Mouse (Mus musculus): ENCODE measurements around the gene Lamtor1. TPM values are rescaled to one million over a fixed set of nuclear protein-coding genes. Genes with fewer than 3 reads are reported as not detected.

The Lamtor1 gene
- total and polyA plus RNA-seq, 2 experiments from 2014 or later = 130 to 181 TPM

DNA sequence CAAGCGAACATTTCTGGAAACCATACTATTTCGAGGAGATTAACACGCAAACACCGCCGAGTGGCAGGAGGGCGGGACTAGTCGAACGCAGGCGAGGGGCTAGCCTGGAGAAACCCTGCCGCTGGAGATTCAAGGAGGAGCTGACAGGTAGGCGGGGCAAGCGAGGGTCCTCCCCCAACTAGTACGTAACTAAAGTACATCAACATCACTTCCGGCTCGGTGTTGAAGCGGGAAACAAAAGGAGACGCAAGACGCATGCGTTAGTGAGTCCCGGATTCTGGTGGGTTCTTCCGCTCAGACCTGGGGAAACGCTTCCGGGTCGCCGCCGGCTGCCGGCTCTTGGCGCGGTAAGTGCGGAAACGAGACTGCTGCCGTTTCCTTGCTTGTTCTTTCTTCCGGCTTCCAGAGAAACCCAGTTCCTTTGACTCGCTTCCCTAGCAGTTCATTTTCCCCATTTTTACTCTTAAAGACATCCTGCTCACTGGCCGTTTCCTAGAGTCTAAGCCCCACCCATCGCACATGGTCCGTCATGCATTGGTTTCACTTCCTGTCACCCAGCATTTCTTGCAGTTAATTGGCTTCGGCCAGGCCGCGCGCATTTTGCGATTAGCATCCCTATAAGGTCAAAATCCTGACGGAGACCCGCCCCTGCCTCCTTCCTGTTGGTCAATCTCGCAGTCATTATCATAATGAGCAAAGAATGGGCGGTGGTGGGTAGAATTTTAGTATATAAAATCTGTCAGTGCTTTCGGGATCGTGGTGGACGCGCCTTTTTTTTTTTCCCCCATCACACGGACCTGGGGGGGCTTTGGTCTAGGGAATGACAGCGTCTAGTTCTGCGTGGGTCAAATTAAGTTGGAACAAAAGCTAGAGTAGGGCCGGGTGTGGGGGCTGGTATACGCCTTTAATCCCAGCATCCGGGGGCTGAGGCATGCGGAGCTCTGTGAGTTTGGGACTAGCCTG is 9.3 kb upstream of the Lamtor1 start:
- under 1% methylated on average over 57 of the region's 57 CpGs for WGBS
- Histone ChIP-seq H3K4me2 (ENCODE audit: low read depth, low read length) (peak overlapping the region; percentile 61), H3K27ac (peak overlapping the region; percentile 92), H3K9ac (replicated peaks; ENCODE audit: low read length) (peak overlapping the region; percentile 57), H3K9me3 (ENCODE audit: low read length) (no peaks in the 10 kb centered on the region), H3K36me3 (ENCODE audit: insufficient read depth, low read length) (no peaks in the 10 kb centered on the region), H3K4me1 (ENCODE audit: insufficient read depth, low read length) (no peaks in the 10 kb centered on the region), H3K4me3 (ENCODE audit: low read length) (peak overlapping the region; percentile 56), H3K27me3 (ENCODE audit: insufficient read depth, low read length) (no peaks in the 10 kb centered on the region)
- ATAC-seq = peak; percentile 98
- DNase-seq (ENCODE audit: low spot score) = peak; percentile 99
- TF ChIP-seq CTCF (IDR thresholded peaks at IDR 0.05; ENCODE audit: low read depth) = no peak

DNA sequence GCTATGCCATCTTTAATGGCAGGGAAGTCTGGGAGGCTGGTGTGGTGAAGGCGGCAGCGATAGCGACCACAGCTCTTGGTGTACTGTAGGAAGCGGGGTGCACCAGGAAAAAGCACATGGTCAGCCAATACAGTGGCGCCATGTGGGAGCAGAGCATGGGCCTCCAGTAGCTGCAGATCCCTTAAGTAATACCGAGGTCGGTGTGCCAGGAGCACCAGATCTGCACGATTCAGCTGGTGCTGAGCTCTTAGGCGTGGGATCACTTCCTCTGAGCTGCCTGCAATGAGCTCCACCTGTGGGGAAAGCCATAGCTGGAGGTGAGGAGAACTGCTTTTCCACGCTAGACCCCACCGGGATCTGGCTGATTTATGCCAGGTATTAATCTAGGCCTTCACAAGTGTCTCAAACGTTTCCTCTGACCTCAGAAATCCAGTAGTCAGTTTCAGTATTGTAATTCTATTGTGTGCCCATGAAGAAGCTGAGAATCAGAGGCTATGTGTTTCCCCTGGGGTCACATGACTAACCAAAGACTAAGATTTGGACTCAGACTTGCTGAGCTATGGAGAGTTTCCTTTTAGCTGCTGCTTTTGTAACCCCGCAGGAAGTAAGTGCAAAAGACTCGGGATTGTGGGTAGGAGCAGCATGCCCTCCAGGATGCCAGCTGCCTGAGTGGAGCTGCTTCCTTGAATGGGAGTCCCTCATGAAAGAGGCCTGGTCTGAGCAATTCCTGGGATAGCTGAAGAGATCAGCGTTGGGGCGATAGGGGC is 5.2 kb upstream of the Lamtor1 start:
- H3K27ac ChIP-seq = no peak overlapping the region
- H3K27me3 ChIP-seq (ENCODE audit: insufficient read depth, low read length) = no peaks in the 10 kb centered on the region
- H3K9me3 ChIP-seq (ENCODE audit: low read length) = no peaks in the 10 kb centered on the region
- no peaks in the 10 kb centered on the region for H3K36me3 ChIP-seq (ENCODE audit: insufficient read depth, low read length)
- H3K9ac ChIP-seq (replicated peaks; ENCODE audit: low read length) = no peak overlapping the region
- TF ChIP-seq CTCF (IDR thresholded peaks at IDR 0.05; ENCODE audit: low read depth) = no peak
- no peak for DNase-seq (ENCODE audit: low spot score)
- no peak for ATAC-seq
- H3K4me1 ChIP-seq (ENCODE audit: insufficient read depth, low read length) = no peaks in the 10 kb centered on the region; the same call in 1 of the 2 replicates
- H3K4me3 ChIP-seq (ENCODE audit: low read length) = no peak overlapping the region
- H3K4me2 ChIP-seq (ENCODE audit: low read depth, low read length) = no peak overlapping the region
- WGBS = 93% methylated on average over 16 of the region's 16 CpGs

DNA sequence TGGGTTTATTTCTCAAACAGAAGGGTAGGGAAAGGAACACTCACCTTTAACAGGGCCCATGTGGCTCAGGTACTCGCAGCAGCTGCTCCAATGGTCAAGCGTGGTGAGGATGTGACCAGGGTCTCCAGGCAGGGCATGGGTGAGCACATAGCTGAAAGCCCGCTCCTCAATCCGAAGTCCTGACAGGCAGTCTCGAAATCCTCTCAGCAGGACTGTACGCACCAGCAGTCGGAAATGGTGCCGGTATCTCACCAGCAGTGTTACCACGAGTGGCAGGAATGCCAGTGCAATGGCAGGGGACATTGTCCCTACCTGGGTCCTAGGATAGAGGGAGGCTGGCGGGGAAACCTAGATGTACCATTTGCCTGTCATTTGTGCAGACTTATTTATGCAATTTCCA is 3.7 kb upstream of the Lamtor1 start:
- no peak for TF ChIP-seq CTCF (IDR thresholded peaks at IDR 0.05; ENCODE audit: low read depth)
- H3K4me3 ChIP-seq (ENCODE audit: low read length) = no peak overlapping the region
- no peak overlapping the region for H3K27ac ChIP-seq
- ATAC-seq (no peak), DNase-seq (ENCODE audit: low spot score) (no peak)
- 92% methylated on average over 10 of the region's 10 CpGs for WGBS
- no peaks in the 10 kb centered on the region for H3K9me3 ChIP-seq (ENCODE audit: low read length)
- no peak overlapping the region for H3K4me2 ChIP-seq (ENCODE audit: low read depth, low read length)
- no peaks in the 10 kb centered on the region; the same call in 1 of the 2 replicates for H3K4me1 ChIP-seq (ENCODE audit: insufficient read depth, low read length)
- H3K36me3 ChIP-seq (ENCODE audit: insufficient read depth, low read length) = no peaks in the 10 kb centered on the region
- no peaks in the 10 kb centered on the region for H3K27me3 ChIP-seq (ENCODE audit: insufficient read depth, low read length)
- no peak overlapping the region for H3K9ac ChIP-seq (replicated peaks; ENCODE audit: low read length)

DNA sequence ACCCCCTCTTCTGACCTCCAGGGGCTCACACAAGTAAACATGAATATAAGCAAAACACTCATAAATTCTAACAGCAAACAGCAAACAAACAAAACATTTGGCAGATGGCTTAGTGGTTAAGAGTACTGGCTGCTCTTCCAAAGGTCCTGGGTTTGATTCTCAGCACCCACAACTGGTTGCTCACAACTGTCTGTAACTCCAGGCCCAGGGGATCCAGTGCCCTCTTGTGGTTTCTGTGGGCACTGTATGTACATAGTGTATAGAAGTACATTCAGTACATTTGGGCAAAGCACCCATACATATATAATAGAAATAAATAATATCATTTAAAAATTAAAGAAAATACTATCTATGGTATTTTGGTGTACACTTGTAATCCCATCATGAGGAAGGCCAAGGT is 2.9 kb upstream of the Lamtor1 start:
- Histone ChIP-seq H3K4me3 (ENCODE audit: low read length) (no peak overlapping the region), H3K27me3 (ENCODE audit: insufficient read depth, low read length) (no peaks in the 10 kb centered on the region), H3K27ac (no peak overlapping the region), H3K36me3 (ENCODE audit: insufficient read depth, low read length) (no peaks in the 10 kb centered on the region), H3K4me2 (ENCODE audit: low read depth, low read length) (no peak overlapping the region), H3K9ac (replicated peaks; ENCODE audit: low read length) (no peak overlapping the region), H3K9me3 (ENCODE audit: low read length) (no peaks in the 10 kb centered on the region), H3K4me1 (ENCODE audit: insufficient read depth, low read length) (no peaks in the 10 kb centered on the region; the same call in 1 of the 2 replicates)
- ATAC-seq (no peak), DNase-seq (ENCODE audit: low spot score) (no peak)
- 0 out of 2 replicates have a peak, but pooled peaks have one; percentile 10 for TF ChIP-seq CTCF (IDR thresholded peaks at IDR 0.05; ENCODE audit: low read depth)

DNA sequence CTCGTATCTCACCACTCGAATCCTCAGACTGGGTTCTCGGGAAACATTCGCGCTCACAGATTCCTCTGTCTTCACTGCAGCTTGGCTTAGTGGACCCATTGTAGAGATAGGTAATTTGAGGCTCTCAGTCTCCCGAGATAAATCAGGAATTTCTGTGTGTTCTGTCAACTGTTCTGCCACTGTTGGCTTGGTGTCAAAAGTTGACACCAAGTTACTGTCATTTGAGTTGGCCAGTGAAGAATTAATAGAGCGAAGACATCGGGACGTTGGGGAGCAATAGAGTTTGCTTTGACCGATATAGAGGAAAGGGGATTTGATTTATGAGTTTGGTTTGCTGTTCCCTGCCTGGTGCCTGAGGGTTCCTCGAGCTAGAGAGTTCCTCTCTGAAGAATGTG is 580 bp downstream of the Lamtor1 start, which contains the start of gene Tomt:
TSS of gene Tomt (minus strand) at position 73 of the 395 bp plus-strand sequence.
- peak within 1 kb of the TSS; percentile 93 for H3K27ac ChIP-seq
- WGBS = 21% methylated on average over 11 of the region's 11 CpGs

DNA sequence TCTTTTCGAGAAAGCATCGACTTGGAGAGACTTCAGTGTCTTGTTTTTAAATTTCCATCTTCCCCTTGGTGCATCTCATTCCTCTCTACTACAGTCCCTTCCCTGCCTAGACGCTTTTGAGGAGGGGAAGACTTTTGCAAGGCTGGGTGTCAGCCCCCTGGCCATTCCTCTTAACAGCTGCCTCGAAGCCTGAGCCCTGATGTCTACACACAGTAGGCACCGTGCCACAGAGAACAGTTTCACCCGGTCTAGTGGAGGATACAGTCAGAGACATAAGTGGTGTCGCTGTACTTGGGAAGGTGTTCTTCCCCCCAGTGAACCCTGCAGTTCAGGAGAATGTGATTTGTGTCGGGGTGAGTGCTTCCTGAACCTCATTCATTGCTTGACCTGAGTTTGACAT is 992 bp downstream of the Lamtor1 start:
- H3K27me3 ChIP-seq (ENCODE audit: insufficient read depth, low read length) = no peaks in the 10 kb centered on the region
- H3K4me2 ChIP-seq (ENCODE audit: low read depth, low read length) = peak overlapping the region; percentile 66
- no peaks in the 10 kb centered on the region for H3K9me3 ChIP-seq (ENCODE audit: low read length)
- DNase-seq (ENCODE audit: low spot score) (no peak), ATAC-seq (no peak)
- peak overlapping the region; percentile 93; the same call in 1 of the 2 replicates for H3K27ac ChIP-seq
- H3K36me3 ChIP-seq (ENCODE audit: insufficient read depth, low read length) = peaks cover 14% of the 10 kb centered on the region
- no peak for TF ChIP-seq CTCF (IDR thresholded peaks at IDR 0.05; ENCODE audit: low read depth)
- H3K4me1 ChIP-seq (ENCODE audit: insufficient read depth, low read length) = no peaks in the 10 kb centered on the region; the same call in 1 of the 2 replicates
- peak overlapping the region; percentile 76 for H3K9ac ChIP-seq (replicated peaks; ENCODE audit: low read length)
- peak overlapping the region; percentile 78 for H3K4me3 ChIP-seq (ENCODE audit: low read length)
- 74% methylated on average over 8 of the region's 8 CpGs for WGBS

More for the DNA sequence above, 580 bp downstream of the Lamtor1 start, which contains the start of gene Tomt:
- peaks cover 14% of the 10 kb centered on the region for H3K36me3 ChIP-seq (ENCODE audit: insufficient read depth, low read length)
- peak within 1 kb of the TSS; percentile 66 for H3K4me2 ChIP-seq (ENCODE audit: low read depth, low read length)
- ATAC-seq (no peak), DNase-seq (ENCODE audit: low spot score) (no peak)
- peak within 1 kb of the TSS; percentile 78 for H3K4me3 ChIP-seq (ENCODE audit: low read length)
- TF ChIP-seq CTCF (IDR thresholded peaks at IDR 0.05; ENCODE audit: low read depth) = no peak
- no peaks in the 10 kb centered on the region for H3K9me3 ChIP-seq (ENCODE audit: low read length)
- H3K27me3 ChIP-seq (ENCODE audit: insufficient read depth, low read length) = no peaks in the 10 kb centered on the region
- H3K9ac ChIP-seq (replicated peaks; ENCODE audit: low read length) = peak within 1 kb of the TSS; percentile 76
- no peaks in the 10 kb centered on the region; the same call in 1 of the 2 replicates for H3K4me1 ChIP-seq (ENCODE audit: insufficient read depth, low read length)

Measured in hindbrain, postnatal 0 days (tissue).